Mouse (Mus musculus): ENCODE measurements around the gene Adcyap1r1. TPM values are rescaled to one million over a fixed set of nuclear protein-coding genes. Genes with fewer than 3 reads are reported as not detected.

The Adcyap1r1 gene
- 84.4 and 87.0 TPM in 2 replicates for polyA plus RNA-seq (2012; rRNA removed)

DNA sequence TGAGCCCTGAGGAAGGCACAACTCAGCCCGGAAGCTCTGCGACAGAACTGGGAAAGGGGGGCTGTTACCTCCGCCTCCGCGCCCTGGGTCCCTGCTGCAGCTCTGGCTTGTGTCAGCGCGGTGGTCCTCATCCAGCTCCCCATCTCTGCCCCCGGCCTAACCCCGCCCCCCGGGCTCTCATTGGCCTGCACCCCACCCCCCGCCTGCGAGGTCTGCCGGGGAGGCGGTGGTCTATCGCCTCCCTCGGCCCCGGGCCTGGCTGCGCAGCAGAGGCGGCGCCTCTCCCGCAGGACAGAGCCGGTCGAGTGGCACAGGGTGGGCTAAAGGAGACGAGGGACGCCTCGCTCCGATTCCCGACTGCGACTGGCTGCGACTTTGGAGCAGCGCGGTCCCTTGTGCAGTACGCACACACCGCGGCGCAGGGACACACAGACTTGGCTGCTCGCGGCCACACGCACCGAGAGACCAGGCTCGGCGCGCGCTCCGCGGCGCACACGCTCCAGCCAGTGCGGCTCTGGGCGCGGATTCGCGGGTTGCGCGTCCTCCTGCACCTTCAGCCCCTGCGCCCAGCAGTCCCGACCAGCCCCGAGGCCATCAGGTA lies at the start of gene Adcyap1r1:
TSS of gene Adcyap1r1 (plus strand) at position 208 of the 601 bp plus-strand sequence.
- peak; percentile 69; the same call in 1 of the 2 replicates for TF ChIP-seq POLR2A (IDR thresholded peaks at IDR 0.05; ENCODE audit: extremely low read depth, insufficient read depth, low read length)
- TF ChIP-seq CTCF (IDR thresholded peaks at IDR 0.05; ENCODE audit: extremely low read depth, insufficient read depth, low read length) = no peak
- peak within 1 kb of the TSS; percentile 94 for H3K27ac ChIP-seq (ENCODE audit: insufficient read depth, low read length)
- H3K4me3 ChIP-seq (ENCODE audit: insufficient read depth, low read length) = peak within 1 kb of the TSS; percentile 93
- peaks cover 12% of the 10 kb centered on the region for H3K4me1 ChIP-seq (ENCODE audit: control insufficient read depth, insufficient read depth, low read length)

GRCm38 (mm10) chr6:55402041-55402776 lies 49.6 kb upstream of the Adcyap1r1 start:
- no peak overlapping the region for H3K4me3 ChIP-seq (ENCODE audit: insufficient read depth, low read length)
- TF ChIP-seq CTCF (IDR thresholded peaks at IDR 0.05; ENCODE audit: extremely low read depth, insufficient read depth, low read length) (no peak), POLR2A (IDR thresholded peaks at IDR 0.05; ENCODE audit: extremely low read depth, insufficient read depth, low read length) (no peak)
- peaks cover 11% of the 10 kb centered on the region for H3K4me1 ChIP-seq (ENCODE audit: control insufficient read depth, insufficient read depth, low read length)
- H3K27ac ChIP-seq (ENCODE audit: insufficient read depth, low read length) = no peak overlapping the region

- H3K4me1 ChIP-seq (ENCODE audit: control insufficient read depth, insufficient read depth, low read length) = peaks cover 9% of the 10 kb centered on the region
- TF ChIP-seq POLR2A (IDR thresholded peaks at IDR 0.05; ENCODE audit: extremely low read depth, insufficient read depth, low read length) = no peak
- no peak for TF ChIP-seq CTCF (IDR thresholded peaks at IDR 0.05; ENCODE audit: extremely low read depth, insufficient read depth, low read length)
- H3K4me3 ChIP-seq (ENCODE audit: insufficient read depth, low read length) = no peak overlapping the region
Observed at GRCm38 (mm10) chr6:55403411-55404309, 48.1 kb upstream of the Adcyap1r1 start.

DNA sequence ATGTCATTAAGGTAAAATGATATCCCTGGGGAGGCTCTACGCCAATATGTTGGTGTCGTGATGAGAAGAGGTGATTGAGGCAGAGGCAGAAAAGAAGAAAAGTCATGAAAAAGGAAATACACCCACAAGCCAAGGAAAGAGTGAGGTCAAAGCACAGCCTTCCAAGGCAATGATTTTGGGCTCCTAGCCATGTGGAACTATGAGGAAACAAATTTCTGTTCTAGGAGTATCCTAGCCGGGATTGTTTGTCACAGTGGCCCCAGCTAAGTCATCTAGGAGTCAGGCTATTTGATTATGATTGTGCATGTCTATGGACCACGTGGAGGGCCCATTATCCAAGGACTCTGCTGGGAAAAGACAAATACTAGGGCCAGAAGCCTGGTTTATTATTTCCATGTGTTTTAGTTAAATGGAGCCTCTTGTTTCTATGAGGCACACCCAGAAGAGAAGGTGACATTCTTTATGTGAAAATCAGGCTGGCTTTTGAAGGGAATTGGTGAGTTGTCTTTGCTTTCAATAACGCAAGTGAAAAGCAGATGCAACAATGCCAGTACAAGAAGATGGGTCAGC lies 47.3 kb upstream of the Adcyap1r1 start:
- Histone ChIP-seq H3K27ac (ENCODE audit: insufficient read depth, low read length) (no peak overlapping the region), H3K4me3 (ENCODE audit: insufficient read depth, low read length) (no peak overlapping the region), H3K4me1 (ENCODE audit: control insufficient read depth, insufficient read depth, low read length) (peaks cover 5% of the 10 kb centered on the region; the same call in 1 of the 2 replicates)
- TF ChIP-seq CTCF (IDR thresholded peaks at IDR 0.05; ENCODE audit: extremely low read depth, insufficient read depth, low read length) (no peak), POLR2A (IDR thresholded peaks at IDR 0.05; ENCODE audit: extremely low read depth, insufficient read depth, low read length) (no peak)

More at GRCm38 (mm10) chr6:55403411-55404309, 48.1 kb upstream of the Adcyap1r1 start:
- H3K27ac ChIP-seq (ENCODE audit: insufficient read depth, low read length) = no peak overlapping the region

DNA sequence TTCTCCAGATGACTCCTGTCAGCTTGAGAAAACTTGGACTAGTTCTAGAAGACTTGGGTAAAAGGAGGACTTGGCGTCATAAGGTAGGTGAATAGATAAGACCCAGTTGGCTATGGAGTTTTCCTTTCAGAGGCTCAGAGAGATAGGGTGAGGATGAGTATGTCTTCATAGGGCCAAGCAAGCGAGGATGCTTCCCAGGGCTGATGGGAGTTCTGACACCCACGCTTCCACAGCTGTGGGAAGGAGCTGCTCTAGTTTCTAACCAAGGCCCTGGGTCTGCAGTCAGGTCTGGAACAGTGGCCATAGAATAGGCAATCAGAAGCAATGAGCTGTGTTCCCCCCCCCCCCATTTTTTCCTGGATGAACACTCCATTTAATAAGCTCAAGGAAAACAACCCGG lies 44.4 kb upstream of the Adcyap1r1 start:
- no peak overlapping the region for H3K4me3 ChIP-seq (ENCODE audit: insufficient read depth, low read length)
- H3K4me1 ChIP-seq (ENCODE audit: control insufficient read depth, insufficient read depth, low read length) = peaks cover 3% of the 10 kb centered on the region
- no peak overlapping the region for H3K27ac ChIP-seq (ENCODE audit: insufficient read depth, low read length)

GRCm38 (mm10) chr6:55410119-55410775 lies 41.5 kb upstream of the Adcyap1r1 start:
- TF ChIP-seq CTCF (IDR thresholded peaks at IDR 0.05; ENCODE audit: extremely low read depth, insufficient read depth, low read length) = no peak
- Histone ChIP-seq H3K4me3 (ENCODE audit: insufficient read depth, low read length) (no peak overlapping the region), H3K27ac (ENCODE audit: insufficient read depth, low read length) (no peak overlapping the region), H3K4me1 (ENCODE audit: control insufficient read depth, insufficient read depth, low read length) (peaks cover 3% of the 10 kb centered on the region)

More for the DNA sequence above, 44.4 kb upstream of the Adcyap1r1 start:
- TF ChIP-seq POLR2A (IDR thresholded peaks at IDR 0.05; ENCODE audit: extremely low read depth, insufficient read depth, low read length) = no peak
- TF ChIP-seq CTCF (IDR thresholded peaks at IDR 0.05; ENCODE audit: extremely low read depth, insufficient read depth, low read length) = no peak

GRCm38 (mm10) chr6:55410977-55411376 lies 40.8 kb upstream of the Adcyap1r1 start:
- no peak overlapping the region for H3K4me3 ChIP-seq (ENCODE audit: insufficient read depth, low read length)
- peaks cover 3% of the 10 kb centered on the region for H3K4me1 ChIP-seq (ENCODE audit: control insufficient read depth, insufficient read depth, low read length)
- TF ChIP-seq POLR2A (IDR thresholded peaks at IDR 0.05; ENCODE audit: extremely low read depth, insufficient read depth, low read length) (no peak), CTCF (IDR thresholded peaks at IDR 0.05; ENCODE audit: extremely low read depth, insufficient read depth, low read length) (no peak)
- no peak overlapping the region for H3K27ac ChIP-seq (ENCODE audit: insufficient read depth, low read length)

GRCm38 (mm10) chr6:55416202-55416601 lies 35.6 kb upstream of the Adcyap1r1 start:
- H3K4me3 ChIP-seq (ENCODE audit: insufficient read depth, low read length) = no peak overlapping the region
- peaks cover 7% of the 10 kb centered on the region for H3K4me1 ChIP-seq (ENCODE audit: control insufficient read depth, insufficient read depth, low read length)
- no peak for TF ChIP-seq POLR2A (IDR thresholded peaks at IDR 0.05; ENCODE audit: extremely low read depth, insufficient read depth, low read length)
- no peak overlapping the region for H3K27ac ChIP-seq (ENCODE audit: insufficient read depth, low read length)
